Mouse (Mus musculus): ENCODE data around the gene Krtcap2. TPM values are rescaled to one million over a fixed set of nuclear protein-coding genes. Genes with fewer than 3 reads are reported as not detected.
A peak's percentile ranks its signal among the peaks of the same experiment; 100 is the strongest.

Krtcap2 gene
- polyA plus RNA-seq, 1 experiment from 2014 or later: 332 TPM

DNA sequence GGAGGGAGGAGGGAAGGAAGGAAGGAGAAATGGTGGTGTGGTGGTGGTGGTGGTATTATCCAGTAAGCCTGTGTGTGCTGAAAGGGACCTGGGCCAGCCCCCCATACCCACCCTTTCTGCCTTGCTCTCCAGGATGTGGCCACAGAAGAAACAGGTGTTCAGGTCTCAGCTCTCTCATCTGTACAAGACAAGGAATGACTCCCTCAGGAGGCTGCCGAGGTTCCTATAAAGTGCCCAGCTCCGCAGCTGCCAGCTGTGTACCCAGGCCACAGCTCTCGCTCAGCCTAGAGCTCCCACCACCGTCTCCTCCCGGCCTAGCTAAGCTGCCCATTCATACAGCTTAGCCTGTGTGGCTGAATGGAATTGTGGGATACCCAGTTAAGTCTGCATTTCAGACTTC lies 46.5 kb downstream of the Krtcap2 start:
- Histone ChIP-seq H3K27me3 (no peaks in the 10 kb centered on the region), H3K9me3 (no peaks in the 10 kb centered on the region), H3K36me3 (no peaks in the 10 kb centered on the region), H3K4me1 (peaks cover 34% of the 10 kb centered on the region), H3K9ac (no peak overlapping the region), H3K4me2 (replicated peaks) (no peak overlapping the region), H3K4me3 (no peak overlapping the region), H3K27ac (no peak overlapping the region; the same call in 1 of the 2 replicates)
- ATAC-seq (ENCODE audit: low FRiP score, low read depth): 0 out of 2 replicates have a peak, but pooled peaks have one; percentile 37
- 49% methylated on average over 5 of the region's 5 CpGs for WGBS

DNA sequence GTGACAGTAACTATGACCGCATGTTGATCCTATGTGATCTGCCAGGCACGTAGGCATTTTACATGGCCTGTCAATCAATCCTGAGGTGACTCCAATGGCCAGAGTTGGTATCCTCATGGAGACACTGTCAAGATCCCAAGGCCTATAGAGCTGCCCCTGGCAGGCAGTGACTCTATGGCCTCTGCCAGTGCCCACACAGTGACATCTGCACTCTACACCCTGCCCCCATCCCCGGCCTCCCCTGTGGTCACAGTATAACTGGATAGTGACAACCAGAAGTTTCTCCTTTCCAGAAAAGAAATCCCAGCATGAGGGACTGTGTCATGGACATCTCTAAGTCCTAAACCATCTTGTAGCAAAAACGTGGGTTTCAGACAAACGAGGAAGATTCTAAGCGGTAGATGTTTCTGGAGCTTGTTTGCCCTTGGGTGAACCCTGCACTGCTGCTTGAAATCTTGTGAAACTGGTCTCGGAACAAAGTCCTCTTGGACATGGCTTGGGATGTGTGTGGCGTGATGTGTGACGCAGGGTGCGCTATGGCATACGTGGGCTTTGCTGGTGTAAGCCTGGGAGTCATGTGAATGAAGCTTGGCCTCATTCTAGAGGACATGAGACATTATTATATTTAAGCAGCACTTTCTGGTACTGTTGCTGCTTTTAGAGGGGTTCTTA lies 47.6 kb downstream of the Krtcap2 start:
- Histone ChIP-seq H3K9me3 (no peaks in the 10 kb centered on the region), H3K4me3 (no peak overlapping the region), H3K36me3 (no peaks in the 10 kb centered on the region), H3K27ac (no peak overlapping the region), H3K27me3 (no peaks in the 10 kb centered on the region), H3K9ac (no peak overlapping the region), H3K4me1 (peaks cover 26% of the 10 kb centered on the region), H3K4me2 (replicated peaks) (no peak overlapping the region)
- no peak for ATAC-seq (ENCODE audit: low FRiP score, low read depth)
- WGBS: 90% methylated on average over 11 of the region's 11 CpGs

DNA sequence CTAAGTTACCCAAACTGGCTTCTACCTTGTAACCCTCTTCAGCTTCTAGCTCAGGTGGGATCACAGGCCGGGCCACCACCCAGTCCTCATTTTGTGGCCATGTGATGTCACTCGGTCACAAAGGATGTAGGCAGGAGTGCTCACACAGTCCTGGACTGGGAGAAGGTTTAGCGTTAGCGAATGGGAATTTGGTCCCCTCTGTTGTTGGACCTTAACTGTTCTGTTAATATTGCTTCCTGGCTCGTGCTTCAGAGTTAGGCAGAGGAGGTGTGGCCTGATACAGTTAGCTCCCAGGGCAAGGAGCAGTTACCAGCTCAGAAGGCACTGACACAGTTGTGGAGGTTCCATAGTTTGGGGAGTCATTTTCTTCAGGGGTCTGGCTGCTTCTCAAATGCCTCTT lies 48.4 kb downstream of the Krtcap2 start:
- H3K36me3 ChIP-seq: no peaks in the 10 kb centered on the region
- no peak overlapping the region for H3K9ac ChIP-seq
- H3K9me3 ChIP-seq: no peaks in the 10 kb centered on the region
- 74% methylated on average over 5 of the region's 5 CpGs for WGBS
- H3K4me3 ChIP-seq: no peak overlapping the region
- peaks cover 23% of the 10 kb centered on the region for H3K4me1 ChIP-seq
- no peak overlapping the region for H3K4me2 ChIP-seq (replicated peaks)
- H3K27me3 ChIP-seq: no peaks in the 10 kb centered on the region
- no peak overlapping the region for H3K27ac ChIP-seq
- ATAC-seq (ENCODE audit: low FRiP score, low read depth): no peak

DNA sequence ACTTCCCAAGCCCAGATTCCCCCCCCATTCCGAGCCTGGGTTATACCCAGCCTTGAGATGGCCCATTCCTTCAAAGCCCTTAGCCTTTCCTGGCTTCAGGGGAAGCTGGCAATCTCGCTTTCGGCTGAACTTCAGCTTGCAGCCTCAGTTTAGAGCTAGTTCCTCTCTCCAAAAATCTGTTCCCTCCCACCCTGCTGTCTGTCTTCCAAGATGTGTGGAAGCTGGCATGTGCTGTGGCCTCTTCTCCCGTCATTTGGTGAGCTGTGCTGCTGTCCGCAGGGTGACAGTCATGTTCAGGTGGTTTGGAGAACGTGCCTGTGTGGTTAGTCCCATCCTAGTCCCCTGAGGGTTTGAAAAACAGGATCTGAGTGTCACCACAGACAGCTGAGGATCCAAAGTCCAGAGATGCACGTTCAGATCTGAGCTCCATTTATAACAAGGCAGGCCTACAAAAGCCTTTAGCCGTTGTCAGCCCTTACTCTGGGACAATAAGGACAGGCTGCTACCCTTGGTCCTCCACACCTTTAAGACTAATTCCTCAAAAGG lies 50.0 kb downstream of the Krtcap2 start:
- 80% methylated on average over 8 of the region's 8 CpGs for WGBS
- no peak for ATAC-seq (ENCODE audit: low FRiP score, low read depth)
- Histone ChIP-seq H3K4me1 (peaks cover 31% of the 10 kb centered on the region), H3K36me3 (no peaks in the 10 kb centered on the region), H3K9ac (no peak overlapping the region), H3K4me2 (replicated peaks) (no peak overlapping the region), H3K27me3 (no peaks in the 10 kb centered on the region), H3K27ac (no peak overlapping the region), H3K4me3 (no peak overlapping the region), H3K9me3 (no peaks in the 10 kb centered on the region)

DNA sequence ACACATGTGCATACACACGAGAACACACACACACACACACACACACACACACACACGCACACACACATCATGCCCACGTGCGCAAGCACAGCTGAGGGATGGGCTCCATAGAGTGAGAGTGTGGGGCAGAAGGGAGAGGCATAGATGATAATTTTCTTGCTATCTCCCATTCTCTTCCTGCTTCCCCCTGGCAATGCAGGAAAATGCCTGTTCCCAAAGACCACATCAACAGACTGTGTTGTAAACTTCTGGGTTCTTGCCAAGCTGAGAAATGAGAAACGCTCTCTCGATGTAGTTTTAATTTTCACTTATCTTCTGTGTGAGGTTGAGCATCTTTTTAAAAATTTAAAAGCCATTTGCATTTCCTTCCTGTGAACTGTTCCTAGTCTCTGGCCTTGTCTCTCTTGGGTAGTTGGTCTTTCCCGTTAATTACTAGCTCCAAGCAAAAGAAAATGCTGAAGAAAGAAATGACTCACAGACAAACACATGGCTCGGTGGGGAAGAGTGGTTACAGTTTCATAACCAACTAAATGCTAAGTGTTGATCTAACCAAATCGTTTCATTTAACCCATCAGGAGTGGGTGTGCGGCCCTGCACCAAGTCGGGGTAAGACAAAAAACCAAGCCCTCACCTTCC lies 51.1 kb downstream of the Krtcap2 start:
- H3K27ac ChIP-seq: no peak overlapping the region
- no peak overlapping the region for H3K4me2 ChIP-seq (replicated peaks)
- ATAC-seq (ENCODE audit: low FRiP score, low read depth): no peak
- no peak overlapping the region for H3K4me3 ChIP-seq
- H3K9me3 ChIP-seq: no peaks in the 10 kb centered on the region
- no peak overlapping the region for H3K9ac ChIP-seq
- H3K27me3 ChIP-seq: no peaks in the 10 kb centered on the region
- peaks cover 20% of the 10 kb centered on the region for H3K4me1 ChIP-seq
- H3K36me3 ChIP-seq: no peaks in the 10 kb centered on the region
- 79% methylated on average over 11 of the region's 11 CpGs for WGBS

DNA sequence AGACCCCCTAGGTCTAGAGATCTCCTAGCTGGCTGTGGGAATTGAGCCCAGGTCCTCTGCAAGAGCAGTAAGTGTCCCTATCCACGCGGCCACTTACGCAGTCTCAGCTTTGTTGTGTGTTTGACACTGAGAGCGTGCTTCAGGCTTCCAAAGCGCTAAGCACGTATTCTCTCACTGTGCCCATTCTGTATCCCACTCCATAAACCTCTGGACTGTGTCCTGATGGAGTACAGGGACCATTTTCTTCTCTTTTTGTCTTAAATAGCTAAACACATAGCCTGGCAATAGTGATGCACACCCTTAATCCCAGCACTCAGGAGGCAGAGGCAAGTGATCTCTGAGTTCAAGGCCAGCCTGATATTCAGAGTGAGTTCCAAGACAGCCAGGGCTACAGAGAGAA lies 53.1 kb downstream of the Krtcap2 start:
- Histone ChIP-seq H3K4me2 (replicated peaks) (peak overlapping the region; percentile 64; the same call in 1 of the 2 replicates), H3K4me1 (peaks cover 14% of the 10 kb centered on the region), H3K36me3 (no peaks in the 10 kb centered on the region), H3K27me3 (no peaks in the 10 kb centered on the region), H3K9me3 (no peaks in the 10 kb centered on the region), H3K27ac (no peak overlapping the region), H3K9ac (no peak overlapping the region), H3K4me3 (no peak overlapping the region)
- 88% methylated on average over 6 of the region's 6 CpGs for WGBS
- no peak for ATAC-seq (ENCODE audit: low FRiP score, low read depth)

DNA sequence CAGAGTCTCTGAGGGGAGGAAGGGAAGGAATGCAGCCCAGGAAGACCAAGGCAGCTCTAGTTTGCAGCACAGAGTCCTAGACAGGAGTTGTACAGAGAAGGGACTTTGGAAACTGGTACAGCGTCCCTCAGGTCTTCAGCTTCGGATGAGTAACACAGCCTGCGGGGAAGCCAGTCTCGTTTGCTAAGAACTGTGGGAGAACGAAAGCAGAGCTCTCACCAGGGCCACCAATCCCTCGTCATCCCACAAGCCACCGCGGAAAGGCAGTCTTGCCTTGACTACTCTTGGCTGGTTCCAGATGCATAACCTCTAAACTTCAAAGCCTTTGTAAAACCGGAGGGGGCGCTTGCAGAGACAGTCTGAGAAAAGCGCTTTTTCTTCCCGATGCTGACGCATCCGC lies 53.7 kb downstream of the Krtcap2 start:
- Histone ChIP-seq H3K4me2 (replicated peaks) (peak overlapping the region; percentile 64), H3K4me3 (peak overlapping the region; percentile 33), H3K9ac (peak overlapping the region; percentile 53), H3K36me3 (no peaks in the 10 kb centered on the region), H3K9me3 (no peaks in the 10 kb centered on the region), H3K27ac (no peak overlapping the region), H3K4me1 (peaks cover 17% of the 10 kb centered on the region), H3K27me3 (no peaks in the 10 kb centered on the region)
- 1% methylated on average over 14 of the region's 14 CpGs for WGBS
- ATAC-seq (ENCODE audit: low FRiP score, low read depth): no peak

MicroRNAs within 50 kb of the gene (microRNA counts, 519-probe panel; counts per million panel counts)
- not detected for microRNA mmu-miR-92b

Small RNAs within 50 kb of the gene (microRNA-seq; reads per million reads assigned to microRNA genes)
- gene Mir92b: 255 reads per million, percentile 64 among the genes with 10 or more reads in this experiment

Other genes with a start within 250 kb of the Krtcap2 start
- gene Rusc1, start 152.7 kb upstream of the Krtcap2 start, polyA plus RNA-seq (2015; fragmentation: Nextera tagmentation; extraction: Ambion mirVana): 30.9 and 32.7 TPM in 2 replicates
- gene Gm43738, start 144.9 kb upstream of the Krtcap2 start, polyA plus RNA-seq (2015; fragmentation: Nextera tagmentation; extraction: Ambion mirVana): not detected in 2 replicates
- 194 and 207 TPM in 2 replicates for gene Fdps, start 144.0 kb upstream of the Krtcap2 start, polyA plus RNA-seq (2015; fragmentation: Nextera tagmentation; extraction: Ambion mirVana)
- 0.33 and 0.68 TPM in 2 replicates for gene Pklr, start 109.8 kb upstream of the Krtcap2 start, polyA plus RNA-seq (2015; fragmentation: Nextera tagmentation; extraction: Ambion mirVana)
- gene Hcn3, start 85.8 kb upstream of the Krtcap2 start, polyA plus RNA-seq (2015; fragmentation: Nextera tagmentation; extraction: Ambion mirVana): 2.0 and 3.0 TPM in 2 replicates
- 32.3 and 36.6 TPM in 2 replicates for gene Clk2, start 81.2 kb upstream of the Krtcap2 start, polyA plus RNA-seq (2015; fragmentation: Nextera tagmentation; extraction: Ambion mirVana)
- gene Scamp3, start 68.5 kb upstream of the Krtcap2 start, polyA plus RNA-seq (2015; fragmentation: Nextera tagmentation; extraction: Ambion mirVana): 115 and 119 TPM in 2 replicates
- 34.0 and 35.2 TPM in 2 replicates for gene Fam189b, start 62.8 kb upstream of the Krtcap2 start, polyA plus RNA-seq (2015; fragmentation: Nextera tagmentation; extraction: Ambion mirVana)
- gene Gba, start 43.0 kb upstream of the Krtcap2 start, polyA plus RNA-seq (2015; fragmentation: Nextera tagmentation; extraction: Ambion mirVana): 35.6 and 40.2 TPM in 2 replicates
- 63.7 and 69.8 TPM in 2 replicates for gene Thbs3, start 30.8 kb upstream of the Krtcap2 start, polyA plus RNA-seq (2015; fragmentation: Nextera tagmentation; extraction: Ambion mirVana)
- gene Mtx1, start 18.9 kb upstream of the Krtcap2 start, polyA plus RNA-seq (2015; fragmentation: Nextera tagmentation; extraction: Ambion mirVana): 202 and 205 TPM in 2 replicates
- 0.64 and 1.1 TPM in 2 replicates for gene Muc1, start 16.9 kb upstream of the Krtcap2 start, polyA plus RNA-seq (2015; fragmentation: Nextera tagmentation; extraction: Ambion mirVana)
- gene Trim46, start 343 bp downstream of the Krtcap2 start, polyA plus RNA-seq (2015; fragmentation: Nextera tagmentation; extraction: Ambion mirVana): 6.1 and 6.8 TPM in 2 replicates
- gene Dpm3, start 13.4 kb downstream of the Krtcap2 start, polyA plus RNA-seq (2015; fragmentation: Nextera tagmentation; extraction: Ambion mirVana): 120 and 126 TPM in 2 replicates
- gene Slc50a1, start 24.6 kb downstream of the Krtcap2 start, polyA plus RNA-seq (2015; fragmentation: Nextera tagmentation; extraction: Ambion mirVana): 85.5 and 88.8 TPM in 2 replicates
- 44.0 and 46.2 TPM in 2 replicates for gene Efna1, start 35.2 kb downstream of the Krtcap2 start, polyA plus RNA-seq (2015; fragmentation: Nextera tagmentation; extraction: Ambion mirVana)
- 27.4 and 30.6 TPM in 2 replicates for gene Efna3, start 77.0 kb downstream of the Krtcap2 start, polyA plus RNA-seq (2015; fragmentation: Nextera tagmentation; extraction: Ambion mirVana)
- gene Efna4, start 92.1 kb downstream of the Krtcap2 start, polyA plus RNA-seq (2015; fragmentation: Nextera tagmentation; extraction: Ambion mirVana): 49.0 and 51.6 TPM in 2 replicates
- 50.3 and 52.2 TPM in 2 replicates for gene Adam15, start 104.0 kb downstream of the Krtcap2 start, polyA plus RNA-seq (2015; fragmentation: Nextera tagmentation; extraction: Ambion mirVana)
- gene Dcst2, start 116.0 kb downstream of the Krtcap2 start, polyA plus RNA-seq (2015; fragmentation: Nextera tagmentation; extraction: Ambion mirVana): 0.27 and 0.34 TPM in 2 replicates
- 0.38 and 0.51 TPM in 2 replicates for gene Dcst1, start 119.3 kb downstream of the Krtcap2 start, polyA plus RNA-seq (2015; fragmentation: Nextera tagmentation; extraction: Ambion mirVana)
- gene Zbtb7b, start 148.8 kb downstream of the Krtcap2 start, polyA plus RNA-seq (2015; fragmentation: Nextera tagmentation; extraction: Ambion mirVana): 1.1 and 2.0 TPM in 2 replicates
- gene Lenep, start 156.8 kb downstream of the Krtcap2 start, polyA plus RNA-seq (2015; fragmentation: Nextera tagmentation; extraction: Ambion mirVana): not detected in 2 replicates
- gene Flad1, start 165.9 kb downstream of the Krtcap2 start, polyA plus RNA-seq (2015; fragmentation: Nextera tagmentation; extraction: Ambion mirVana): 27.1 and 28.2 TPM in 2 replicates
- 508 and 542 TPM in 2 replicates for gene Cks1b, start 172.4 kb downstream of the Krtcap2 start, polyA plus RNA-seq (2015; fragmentation: Nextera tagmentation; extraction: Ambion mirVana)
- gene Shc1, start 172.5 kb downstream of the Krtcap2 start, polyA plus RNA-seq (2015; fragmentation: Nextera tagmentation; extraction: Ambion mirVana): 102 and 108 TPM in 2 replicates
- 49.7 and 50.3 TPM in 2 replicates for gene Pygo2, start 184.2 kb downstream of the Krtcap2 start, polyA plus RNA-seq (2015; fragmentation: Nextera tagmentation; extraction: Ambion mirVana)
- gene Pbxip1, start 190.7 kb downstream of the Krtcap2 start, polyA plus RNA-seq (2015; fragmentation: Nextera tagmentation; extraction: Ambion mirVana): 34.1 and 35.2 TPM in 2 replicates
- 59.9 and 60.4 TPM in 2 replicates for gene Pmvk, start 208.6 kb downstream of the Krtcap2 start, polyA plus RNA-seq (2015; fragmentation: Nextera tagmentation; extraction: Ambion mirVana)